Mouse (Mus musculus) cerebellum, adult 9-10 months (tissue): ENCODE results near the gene Art4.

ENCODE experiments used
- DNase-seq: peaks from one replicate; pipeline ENCODE4 v3.0.0; 2022

The Art4 gene

DNA sequence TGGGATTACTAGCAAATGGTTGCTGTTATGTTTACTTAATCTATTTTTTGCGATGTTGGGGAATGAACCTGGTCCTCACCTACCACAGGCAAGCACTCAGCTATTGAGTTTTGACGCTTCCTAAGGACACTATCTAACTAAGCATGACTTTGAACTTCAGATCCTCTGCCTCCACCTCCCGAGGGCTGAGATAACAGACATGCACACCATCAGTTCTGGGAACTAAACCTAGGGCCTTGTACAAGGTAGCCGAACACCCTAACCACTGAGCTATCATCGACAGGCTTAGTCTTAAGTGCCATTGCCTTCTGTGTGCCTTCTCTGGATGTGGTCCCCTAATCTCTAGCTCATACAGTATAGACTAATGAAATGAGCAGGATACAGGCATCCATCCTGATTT, 7.8 kb upstream of the Art4 start:
- DNase-seq, result no peak

DNA sequence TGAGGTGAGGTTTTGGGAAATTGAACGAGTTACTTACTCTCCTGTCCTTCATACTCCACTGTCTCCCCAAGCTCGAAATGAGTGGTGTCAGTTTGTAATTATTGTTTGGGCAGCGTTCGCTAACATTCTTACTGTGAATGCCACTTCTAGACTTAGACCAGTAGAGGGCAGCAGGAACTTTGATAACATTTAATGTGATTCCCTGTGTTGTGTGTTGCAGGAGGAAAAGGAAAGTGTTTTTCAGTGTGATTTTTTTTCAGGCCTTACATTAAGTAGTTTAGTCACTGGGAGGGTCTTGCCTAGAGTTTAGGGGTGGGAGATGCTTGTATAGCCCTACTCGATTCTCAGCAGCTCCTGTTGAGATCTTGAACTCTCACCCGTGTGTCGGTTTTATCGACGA, 3.5 kb upstream of the Art4 start:
- DNase-seq, result peak; percentile 22

DNA sequence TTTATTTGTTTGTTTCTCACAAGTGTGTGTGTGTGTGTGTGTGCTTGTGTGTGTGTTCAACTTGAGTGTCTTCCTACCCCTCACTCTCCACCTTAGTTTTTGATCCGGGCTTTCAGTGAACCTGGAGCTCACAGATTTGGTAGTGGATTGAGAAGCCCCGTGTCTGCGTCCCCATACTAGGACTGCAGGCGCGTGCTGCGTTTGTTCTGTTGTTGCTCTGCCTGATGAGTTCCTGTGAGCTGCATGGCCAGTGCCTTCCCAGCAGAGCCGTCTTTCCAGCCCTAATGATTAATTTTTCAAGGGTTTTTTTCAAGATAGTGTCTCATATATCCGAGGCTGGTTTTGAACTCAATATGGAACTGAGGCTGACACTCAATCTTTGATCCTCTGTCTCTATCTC, 887 bp upstream of the Art4 start:
- DNase-seq, result no peak

DNA sequence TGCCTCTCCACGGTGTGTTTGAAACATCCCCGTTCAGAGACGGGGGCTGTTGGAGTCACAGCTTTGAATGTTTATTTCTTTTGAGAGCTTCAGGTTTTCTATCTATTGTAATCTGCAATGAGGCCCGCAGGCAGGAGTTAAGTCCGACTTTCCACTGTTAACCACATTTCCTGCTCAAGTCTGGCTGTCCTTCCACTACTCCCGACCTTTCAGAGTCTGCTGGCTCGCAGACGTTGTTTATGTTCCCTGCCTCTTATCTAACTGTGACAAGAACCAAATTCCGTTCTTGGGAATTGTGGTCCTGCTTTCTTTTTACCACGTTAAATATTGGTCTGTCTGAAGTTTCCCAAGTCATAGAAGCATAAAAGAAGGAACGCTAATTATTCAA, 334 bp upstream of the Art4 start:
- no peak for DNase-seq

DNA sequence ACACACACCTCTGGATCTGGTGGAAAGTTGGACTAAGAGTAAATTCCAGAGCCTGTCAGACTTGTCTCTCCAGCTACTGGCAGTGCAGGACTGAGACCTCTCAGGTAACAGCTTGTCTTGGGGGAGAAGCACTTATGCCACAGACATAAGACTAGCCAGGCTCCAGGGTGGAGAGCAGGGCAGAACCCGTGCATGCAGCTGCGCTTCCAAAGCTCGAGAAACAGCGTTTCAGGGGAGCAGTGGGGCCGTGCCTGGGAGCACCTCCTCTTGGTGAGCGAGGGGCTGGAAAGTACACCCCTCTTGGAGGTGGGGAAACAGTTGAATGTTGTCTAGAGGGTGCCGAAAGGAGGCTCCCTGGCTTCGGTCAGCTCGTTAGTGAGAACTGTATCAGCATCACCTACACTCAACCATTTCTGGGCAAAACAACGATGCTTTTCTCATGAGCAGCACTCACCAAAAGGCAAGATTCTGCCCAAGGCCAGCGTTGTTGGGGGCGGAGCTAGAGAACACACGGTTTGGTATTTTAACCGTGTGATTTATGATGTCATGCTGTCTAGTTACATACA, 1.4 kb downstream of the Art4 start:
- DNase-seq, result no peak

DNA sequence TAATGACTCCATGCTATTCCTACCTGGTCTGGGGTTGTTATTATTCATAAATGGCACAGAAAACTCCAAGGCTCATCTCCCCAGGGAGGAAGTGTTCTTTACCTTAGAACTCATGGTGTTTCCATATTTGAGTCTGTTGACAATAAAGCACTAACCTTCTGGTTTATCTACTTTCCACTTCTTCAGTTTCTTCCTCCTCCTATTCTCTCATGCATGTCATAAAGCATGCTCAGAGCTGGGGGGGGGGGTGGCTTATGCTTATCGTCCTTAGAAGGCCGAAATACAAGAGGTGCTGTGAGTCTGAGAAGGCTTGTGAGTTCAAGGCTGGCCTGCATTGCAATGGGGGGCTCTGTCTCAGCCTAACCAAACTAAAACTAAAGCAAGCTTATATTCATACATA, 2.4 kb downstream of the Art4 start:
- DNase-seq, result no peak

DNA sequence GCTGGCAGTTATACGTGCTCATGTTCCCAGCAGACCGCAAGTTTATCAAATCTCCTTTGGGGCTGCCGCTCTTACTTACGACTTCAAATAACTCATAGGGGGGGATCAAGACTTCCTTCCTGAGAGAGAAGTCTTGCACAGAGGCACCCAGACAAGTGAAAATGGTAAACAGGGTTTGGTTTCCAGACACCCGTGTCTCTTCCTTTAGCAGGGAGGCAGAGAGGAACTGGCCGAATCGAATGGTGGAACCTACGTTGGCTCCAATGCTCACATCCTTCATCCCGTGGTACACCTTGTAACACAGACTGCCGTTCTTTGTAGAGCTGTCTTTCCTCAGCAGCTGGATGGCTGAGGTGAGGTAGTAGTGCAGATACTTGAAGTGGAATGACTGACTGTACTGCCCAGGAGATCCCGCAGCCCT, 3.2 kb downstream of the Art4 start:
- no peak for DNase-seq

DNA sequence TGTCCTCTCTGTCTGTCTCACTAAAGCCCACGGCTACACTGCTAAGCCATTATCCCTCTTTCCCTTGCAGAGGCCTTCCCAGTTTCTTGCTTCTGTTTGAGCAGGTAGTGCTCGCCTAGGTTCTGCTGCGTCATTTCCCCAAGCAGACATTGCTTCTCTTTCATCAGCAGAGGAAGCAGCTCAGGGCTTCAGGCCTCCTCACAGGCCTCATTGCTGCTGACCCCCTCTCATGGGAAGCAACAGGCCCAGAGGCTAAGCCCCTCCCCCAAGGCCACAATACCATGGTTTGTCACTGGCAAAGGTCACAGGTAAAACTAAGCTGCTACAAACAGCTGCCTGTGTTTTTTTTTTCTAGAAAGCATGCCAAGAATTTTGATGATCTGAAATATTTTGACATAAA, 4.8 kb downstream of the Art4 start:
- DNase-seq, result no peak

DNA sequence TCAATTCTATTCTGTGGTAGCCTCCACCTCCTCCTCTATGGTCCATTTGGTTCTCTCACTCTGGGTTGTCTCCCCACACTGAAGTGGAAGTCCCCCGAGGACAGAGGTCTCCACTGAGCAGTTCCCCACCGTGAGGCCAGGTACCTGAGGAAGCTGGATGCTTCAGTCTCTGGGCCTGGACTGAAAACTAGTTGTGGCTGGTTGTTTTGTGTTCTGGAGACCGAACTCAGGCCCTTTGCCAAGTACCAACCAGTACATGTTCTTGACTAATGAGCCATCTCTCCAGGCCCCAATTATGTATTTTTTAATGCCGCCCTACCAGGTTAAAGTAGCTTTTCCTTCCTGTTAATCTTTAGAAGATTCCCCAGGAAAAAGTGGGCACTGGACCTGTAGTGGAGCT, 5.2 kb downstream of the Art4 start:
- no peak for DNase-seq

DNA sequence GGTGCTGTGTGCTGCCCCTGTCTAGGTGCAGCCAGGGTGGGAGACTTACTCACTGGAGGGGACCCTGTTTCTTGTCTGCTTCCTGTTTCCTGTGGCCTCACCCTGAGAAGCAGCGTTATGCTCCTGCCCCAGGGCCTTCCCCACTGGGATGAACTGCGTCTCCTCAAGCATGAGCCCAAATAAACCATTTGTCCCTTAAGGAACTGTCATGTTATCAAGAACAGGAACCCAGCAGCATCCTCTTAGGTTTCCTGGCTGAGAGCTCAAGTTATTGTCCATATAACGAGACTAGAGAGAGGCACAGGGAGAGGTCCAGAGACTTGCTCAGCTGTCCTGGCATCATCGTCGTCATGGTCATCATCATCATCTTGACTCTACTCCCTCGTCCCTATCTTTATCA, 7.3 kb downstream of the Art4 start:
- DNase-seq, result no peak

DNA sequence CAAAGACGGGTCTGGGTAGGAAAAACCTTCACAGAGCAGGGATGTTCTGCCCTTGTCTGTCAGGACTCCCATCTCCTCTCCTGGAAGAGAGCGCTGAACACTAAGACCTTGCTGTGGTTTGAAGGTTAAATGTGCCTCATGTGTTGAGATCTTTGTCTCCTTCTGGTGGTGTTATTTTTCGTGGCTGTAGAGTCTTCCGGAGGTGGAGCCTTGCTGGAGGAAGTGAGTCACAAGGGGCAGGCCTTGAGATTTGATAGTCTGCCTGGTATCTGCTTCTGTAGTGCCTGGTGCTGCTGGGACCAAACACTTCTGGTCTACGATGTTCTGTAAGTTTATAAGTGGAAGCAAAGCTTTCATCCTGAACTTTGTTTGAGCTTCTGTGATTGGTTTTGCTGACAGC, 8.6 kb downstream of the Art4 start:
- DNase-seq, result no peak

DNA sequence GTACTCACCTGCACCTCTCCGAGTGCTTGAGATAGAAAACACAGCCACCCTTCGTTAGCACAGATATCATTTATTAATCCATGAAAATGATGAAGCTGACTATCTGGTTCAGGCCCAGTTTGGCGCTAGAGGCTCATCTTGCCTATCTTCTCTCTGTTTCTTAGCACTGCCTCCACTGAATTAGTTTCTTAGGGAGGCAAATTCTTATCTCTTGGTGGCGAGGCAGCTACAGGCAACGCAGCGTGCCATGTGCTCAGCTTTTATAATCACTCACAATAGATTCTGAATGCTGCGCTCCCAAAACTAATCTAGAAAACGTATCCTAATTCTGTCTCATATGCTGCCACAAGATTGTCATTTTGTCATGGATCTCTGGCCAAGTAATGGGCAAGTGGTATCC, 9.1 kb downstream of the Art4 start:
- DNase-seq, result no peak

DNA sequence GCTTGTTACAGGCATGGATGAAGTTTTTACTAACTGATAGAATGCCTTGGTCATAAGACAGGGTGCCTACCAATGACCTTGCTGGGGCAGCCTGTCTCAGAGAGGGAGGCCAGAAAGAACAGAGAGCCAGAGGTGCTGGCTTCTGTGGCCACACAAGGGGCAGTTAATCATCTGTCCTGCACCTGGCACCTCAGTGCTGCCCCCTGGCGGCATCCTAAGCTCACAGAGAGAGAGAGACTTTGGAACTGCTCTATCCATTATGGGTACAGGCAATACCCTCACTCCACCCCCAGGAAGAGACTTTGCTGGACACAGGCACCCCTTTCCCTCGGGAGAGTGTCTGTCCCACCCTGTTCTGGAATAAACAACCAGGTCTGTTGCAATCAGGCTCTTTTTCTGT, 9.7 kb downstream of the Art4 start:
- DNase-seq, result no peak

DNA sequence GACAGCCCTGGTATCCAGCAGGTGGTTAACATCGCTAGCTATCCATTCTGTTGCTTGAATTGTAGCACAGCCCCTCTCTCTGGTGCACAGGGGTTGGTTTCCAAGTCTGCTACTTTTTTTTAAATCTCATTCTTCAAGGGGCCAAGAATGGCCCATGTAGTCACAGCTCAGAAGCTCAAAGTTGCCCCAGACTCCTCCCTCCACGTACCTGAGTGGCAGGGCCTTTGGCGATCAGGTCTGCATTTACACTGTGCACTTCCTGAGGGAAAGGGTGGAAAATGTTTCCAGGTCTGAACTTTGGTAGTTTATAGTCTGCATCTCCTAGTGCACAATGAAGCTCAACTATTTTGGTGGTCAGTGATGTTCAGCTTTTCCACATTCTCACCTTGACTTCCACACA, 10.3 kb downstream of the Art4 start:
- DNase-seq, result no peak

DNA sequence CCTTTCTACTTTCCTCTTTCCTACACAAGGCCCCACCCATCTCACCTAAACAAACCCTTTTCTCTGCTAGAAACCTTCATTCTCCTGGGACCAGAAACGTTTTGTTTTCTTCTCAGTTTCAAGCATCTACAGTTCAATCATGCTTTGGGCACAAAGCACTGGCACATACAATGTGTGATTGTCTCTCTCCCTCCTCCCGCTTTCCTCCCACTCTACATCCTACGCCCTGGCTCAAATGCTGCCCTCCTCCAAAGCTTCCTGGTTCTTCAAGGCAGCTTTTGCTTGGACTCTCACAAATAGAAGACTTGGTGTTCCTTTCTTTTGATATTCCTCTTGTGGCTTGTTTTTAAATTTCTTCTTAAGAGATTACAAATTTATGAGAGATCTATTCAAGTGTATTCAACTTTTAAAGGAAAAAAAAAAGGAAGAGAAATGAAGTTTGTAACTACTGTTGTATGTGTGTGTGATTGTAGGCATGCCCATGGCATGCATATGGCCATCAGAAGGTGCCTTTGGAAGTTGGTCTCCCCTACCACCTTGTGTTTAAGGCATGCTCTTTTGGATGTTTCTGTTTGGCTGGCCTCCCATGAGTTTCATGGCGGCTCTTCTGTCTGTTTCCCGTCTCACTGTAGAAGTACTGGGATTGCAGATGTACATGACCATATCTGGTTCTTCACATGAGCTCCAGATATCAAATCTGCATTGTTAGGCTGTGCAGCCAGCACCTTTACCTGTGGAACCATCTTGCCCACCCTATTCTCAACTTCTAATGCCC, 11.6 kb downstream of the Art4 start:
- DNase-seq, result no peak

DNA sequence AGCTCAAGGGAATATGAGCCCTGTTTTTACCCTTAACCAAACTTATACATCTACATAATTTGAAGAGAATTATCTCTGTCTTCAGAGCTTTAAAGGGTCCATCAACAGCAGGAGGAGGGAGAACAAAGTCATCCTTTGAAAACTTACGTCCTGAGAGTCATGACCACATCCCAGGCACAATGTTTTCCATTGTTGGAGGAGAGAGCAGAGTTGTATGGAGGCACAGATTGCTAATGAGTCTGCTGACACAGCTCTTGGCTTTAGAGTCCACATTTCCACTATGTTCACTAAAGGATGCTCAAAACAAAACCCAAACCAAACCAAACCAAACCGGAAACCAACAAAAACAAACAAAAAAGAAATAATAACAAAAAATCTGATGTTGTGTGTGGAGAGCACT, 12.6 kb downstream of the Art4 start:
- no peak for DNase-seq

DNA sequence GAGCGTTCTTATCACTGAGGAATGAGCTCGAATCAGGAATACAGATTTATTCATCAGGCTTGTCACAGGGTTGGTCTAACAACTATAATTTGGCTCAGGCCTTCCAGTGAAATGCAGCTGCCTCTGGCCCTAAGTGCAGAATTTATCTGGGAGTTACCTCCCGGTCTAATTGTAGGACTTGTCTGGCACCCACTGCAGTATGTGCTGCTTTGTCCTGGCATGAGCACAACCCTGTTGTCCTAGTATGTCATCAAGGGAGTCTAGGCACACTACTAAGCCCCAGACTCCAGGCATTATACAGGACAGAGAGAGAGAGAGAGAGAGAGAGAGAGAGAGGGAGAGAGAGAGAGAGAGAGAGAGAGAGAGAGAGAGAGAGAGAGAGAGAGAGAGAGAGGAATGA, 20.2 kb downstream of the Art4 start:
- no peak for DNase-seq

DNA sequence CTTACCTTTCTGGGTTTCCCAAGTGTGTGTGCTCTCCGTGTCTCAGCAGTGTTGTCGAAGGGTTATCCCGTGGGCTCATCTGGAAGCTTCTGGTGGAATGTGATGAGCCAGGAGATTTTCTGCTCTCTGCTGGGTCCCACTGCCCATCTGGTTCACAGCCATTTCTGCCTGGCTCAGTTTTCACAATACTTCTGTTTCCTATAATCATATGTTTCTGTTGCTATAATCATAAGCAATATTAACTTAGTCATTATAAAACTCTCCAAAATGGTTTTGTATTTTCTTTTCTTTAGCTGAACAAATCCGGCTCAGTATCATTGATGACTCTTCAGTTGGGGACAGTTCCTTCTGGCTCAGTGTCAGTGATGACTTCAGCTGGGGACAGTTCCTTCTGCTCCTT, 22.2 kb downstream of the Art4 start, which contains the start of gene Smco3:
Smco3 (minus strand) TSS at position 101 of the 400 bp plus-strand sequence.
- DNase-seq, result no peak

DNA sequence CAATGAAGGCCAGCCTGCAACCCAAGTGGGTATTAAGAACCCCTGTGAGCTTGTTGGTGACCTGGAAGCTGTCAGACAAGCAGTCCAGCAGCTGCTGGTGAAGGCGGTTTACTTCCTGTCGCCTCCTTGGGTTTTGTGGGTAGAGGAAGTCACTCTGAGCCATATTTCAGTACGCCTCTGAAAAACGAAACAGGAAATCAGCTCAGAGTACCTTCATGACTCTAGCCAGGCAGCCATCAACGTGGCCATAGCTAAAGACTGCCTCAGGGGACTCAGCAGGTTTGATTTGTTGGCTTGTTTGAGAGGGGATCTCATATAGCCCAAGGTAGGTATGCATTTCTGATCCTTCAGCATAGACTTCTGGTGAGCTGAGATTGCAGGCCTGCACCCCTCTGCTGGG, 25.8 kb downstream of the Art4 start:
- DNase-seq, result no peak

DNA sequence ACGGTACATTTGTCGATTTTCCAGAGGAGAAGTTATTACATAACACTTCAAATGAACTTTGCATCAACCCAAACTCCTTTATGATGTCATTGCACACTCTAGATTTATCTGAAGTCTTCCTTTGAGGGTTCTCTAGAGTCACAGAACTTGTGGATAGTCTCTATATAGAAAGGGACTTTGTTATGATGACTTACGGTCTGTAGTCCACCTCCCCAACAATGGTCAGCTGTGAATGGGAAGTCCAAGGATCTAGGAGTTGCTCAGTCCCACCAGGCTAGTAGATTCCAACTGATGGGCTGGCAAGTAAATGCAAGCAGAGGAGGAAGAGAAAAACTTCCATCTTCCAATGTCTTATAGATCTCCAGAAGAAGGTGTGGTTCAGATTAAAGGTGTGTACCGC, 28.9 kb downstream of the Art4 start:
- no peak for DNase-seq

DNA sequence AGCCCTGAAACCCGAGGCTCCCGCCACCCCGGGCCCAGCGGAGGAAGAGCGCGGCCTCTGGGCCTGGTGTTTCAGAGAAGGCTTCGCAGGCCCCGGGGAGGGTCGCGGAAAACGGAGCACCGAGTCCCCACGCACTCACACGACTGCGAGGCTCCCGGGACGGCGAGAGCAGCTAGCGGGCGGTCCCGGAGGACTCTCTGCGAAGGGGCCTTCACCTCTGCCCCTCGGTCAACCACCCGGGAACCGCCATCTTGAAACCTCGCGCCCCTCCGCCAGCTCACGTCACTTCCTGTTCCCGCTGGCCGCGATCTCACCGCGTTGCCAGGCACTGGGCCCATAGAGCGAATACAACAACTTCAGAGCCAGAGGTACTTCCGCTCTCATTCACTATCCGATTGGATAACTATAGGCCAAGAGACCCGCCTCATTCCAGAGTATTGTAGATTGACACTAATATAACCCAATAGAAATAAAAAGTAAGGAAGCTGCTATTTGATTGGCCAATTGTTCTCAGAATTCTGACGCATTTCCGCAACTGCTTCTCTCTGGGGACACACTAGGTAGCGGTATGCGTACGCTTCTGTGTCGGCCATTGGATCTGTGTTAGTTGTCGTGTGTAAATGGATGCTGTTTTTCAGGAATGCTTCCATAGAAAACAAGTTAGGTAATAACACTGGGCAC, 29.5 kb downstream of the Art4 start, which contains the start of gene Wbp11:
Wbp11 (minus strand) TSS at position 353 of the 681 bp plus-strand sequence.
- peak; percentile 100 for DNase-seq

DNA sequence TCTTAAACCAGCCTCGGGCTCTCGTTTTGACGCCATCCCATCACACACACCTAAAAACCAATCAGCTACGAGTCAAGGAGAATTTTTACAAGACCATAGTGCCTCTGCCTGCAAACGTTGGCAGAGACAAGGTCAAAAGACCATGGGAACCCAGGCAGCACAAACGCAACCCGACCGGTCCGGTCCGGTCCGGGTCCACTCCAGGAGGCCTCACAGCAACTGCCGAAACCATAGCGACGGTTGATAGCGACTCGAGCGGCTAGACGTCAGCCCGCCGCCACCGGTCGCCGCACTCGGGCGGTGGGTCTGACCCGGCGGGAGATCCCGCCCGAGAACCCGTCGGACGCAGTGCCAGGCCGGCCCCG, 30.0 kb downstream of the Art4 start, which contains the start of gene BC049715:
BC049715 (plus strand) TSS at position 111 of the 365 bp plus-strand sequence.
- DNase-seq, result no peak

DNA sequence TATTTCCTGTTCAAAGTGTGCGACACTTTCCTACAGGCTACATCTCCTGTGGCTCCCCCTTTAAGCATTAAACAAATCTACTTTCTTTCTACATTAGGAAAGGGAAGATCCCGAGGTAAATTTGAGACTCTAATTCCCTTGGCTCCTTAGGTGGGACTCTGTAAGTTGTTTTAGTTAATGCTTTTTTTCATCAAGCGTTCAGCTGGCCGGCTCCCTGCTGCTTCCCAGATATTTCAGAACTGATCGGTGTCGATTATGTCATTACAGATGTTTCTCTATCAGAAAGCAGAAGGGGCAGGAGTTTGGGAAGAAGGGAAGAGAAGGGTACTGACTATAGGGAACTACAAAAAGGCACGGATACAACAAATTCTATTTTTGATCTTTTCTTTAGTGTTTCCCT, 30.4 kb downstream of the Art4 start:
- no peak for DNase-seq

DNA sequence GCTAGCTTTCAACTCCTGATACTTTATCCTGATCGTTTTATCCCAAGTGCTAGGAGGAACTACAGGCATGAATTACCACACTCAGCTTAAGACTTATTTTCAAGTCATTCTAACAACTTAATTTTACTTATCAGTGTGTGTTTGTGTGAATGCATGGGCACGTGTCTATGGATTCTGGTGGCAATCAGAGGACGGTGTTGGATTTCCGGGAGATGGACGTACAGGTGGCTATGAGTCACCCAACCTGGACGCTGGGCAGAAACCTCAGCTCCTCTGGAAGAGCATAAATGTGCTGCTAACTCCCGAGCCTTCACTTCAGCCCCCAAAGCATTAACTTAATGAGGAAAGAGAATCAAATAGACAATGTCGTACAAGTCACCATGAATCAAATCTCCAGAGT, 32.5 kb downstream of the Art4 start:
- no peak for DNase-seq
